Mouse (Mus musculus) C2C12 (cell line): Measurements from ENCODE around the gene Timp4. TPM values are rescaled to one million over a fixed set of nuclear protein-coding genes. Genes with fewer than 3 reads are reported as not detected.

Source experiments
- H3K27me3 ChIP-seq: one replicate; pipeline ENCODE4 v1.6.1; 2011; ENCODE audit not compliant: control insufficient read depth, insufficient read depth, insufficient read length
- H3K36me3 ChIP-seq: one replicate; pipeline ENCODE4 v1.6.1; 2011; ENCODE audit not compliant: control insufficient read depth, insufficient read depth
- H3K4me3 ChIP-seq: one replicate; pipeline ENCODE4 v1.5.1; 2011; ENCODE audit warnings: mild to moderate bottlenecking, control low read depth; ENCODE audit not compliant: poor library complexity, insufficient read depth, severe bottlenecking
- H3K79me2 ChIP-seq: one replicate; pipeline ENCODE4 v1.6.1; 2011; ENCODE audit not compliant: control insufficient read depth, insufficient read depth
- H3K79me3 ChIP-seq: one replicate; pipeline ENCODE4 v1.6.1; 2011; ENCODE audit warnings: low read depth, control low read depth
- H3ac ChIP-seq: one replicate; pipeline ENCODE3; 2011; ENCODE audit warnings: low read depth; ENCODE audit not compliant: control insufficient read depth, insufficient read length
- CEBPB ChIP-seq: IDR thresholded peaks from one replicate; pipeline ENCODE4 v1.6.1; 2011; ENCODE audit warnings: low read depth, mild to moderate bottlenecking, control low read depth, moderate library complexity
- CTCF ChIP-seq: IDR thresholded peaks from one replicate; pipeline ENCODE4 v1.5.1; 2011; ENCODE audit not compliant: control insufficient read depth, insufficient read depth, insufficient read length
- FOSL1 ChIP-seq: IDR thresholded peaks from one replicate; pipeline ENCODE4 v1.8.0; 2011; ENCODE audit warnings: mild to moderate bottlenecking, low read length; ENCODE audit not compliant: poor library complexity, insufficient read depth, severe bottlenecking
- MAX ChIP-seq: IDR thresholded peaks from one replicate; pipeline ENCODE4 v1.6.1; 2011; ENCODE audit warnings: mild to moderate bottlenecking, control low read depth
- MYOD1 ChIP-seq: IDR thresholded peaks from one replicate; pipeline ENCODE4 v1.6.1; 2011; ENCODE audit warnings: low read depth; ENCODE audit not compliant: control insufficient read depth, insufficient read length
- MYOG ChIP-seq: IDR thresholded peaks from one replicate; pipeline ENCODE4 v1.6.1; 2011; ENCODE audit not compliant: control insufficient read depth, insufficient read length; ENCODE audit errors: extremely low read depth
- USF1 ChIP-seq: IDR thresholded peaks from one replicate; pipeline ENCODE4 v1.6.1; 2011; ENCODE audit warnings: low read depth, mild to moderate bottlenecking, control low read depth, moderate library complexity
- polyA plus RNA-seq: library from polyadenylated mRNA; unstranded; fragments of >200 nt; fragmentation: generic; extraction: Trizol; gene quantifications from one replicate; pipeline ENCODE4 v1.2.1, GENCODE M21; 2012; ENCODE audit warnings: missing spikeins

Timp4 gene
- polyA plus RNA-seq, 1 experiment: 0.01 TPM

DNA sequence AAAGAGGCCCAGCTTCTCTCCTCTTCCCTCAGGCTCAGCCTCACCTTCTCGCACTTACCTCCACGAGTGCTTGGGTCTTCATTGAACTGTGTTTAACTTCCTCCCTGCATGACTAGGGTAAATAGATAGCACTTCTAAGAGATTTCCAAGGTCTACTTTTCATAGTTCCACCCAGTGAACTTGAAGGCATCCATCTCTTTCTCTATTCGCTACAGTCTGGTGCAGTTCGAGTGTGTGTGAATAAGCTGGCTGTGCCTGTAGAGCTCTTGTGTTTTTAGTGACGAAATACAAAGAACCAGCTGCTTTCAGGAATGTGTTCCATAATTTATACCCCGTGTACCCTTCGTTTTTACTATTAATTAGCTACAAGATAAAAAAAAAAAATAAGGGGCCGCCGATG lies 22.7 kb upstream of the Timp4 start:
- Histone ChIP-seq H3K36me3 (no peaks in the 10 kb centered on the region), H3K4me3 (no peak overlapping the region)

DNA sequence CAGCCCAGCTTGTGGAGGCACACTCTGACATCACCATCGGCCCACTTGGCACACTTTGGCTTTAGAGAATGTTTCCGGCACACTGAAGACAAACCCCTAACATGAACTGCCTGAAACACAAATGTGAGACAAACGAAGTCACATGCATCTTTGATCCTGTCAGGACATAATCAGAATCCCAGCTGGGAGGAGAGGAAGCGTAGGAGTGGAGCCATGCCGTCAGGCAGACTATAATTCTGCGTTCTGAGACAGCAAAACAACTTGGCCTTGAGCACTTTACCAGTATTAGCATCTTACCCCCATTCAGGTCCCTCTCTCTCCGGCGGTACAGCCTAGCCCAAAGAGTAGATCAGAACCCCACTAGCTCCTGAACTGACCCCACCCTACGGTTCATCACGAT lies 21.3 kb upstream of the Timp4 start:
- H3ac ChIP-seq: no peak overlapping the region
- H3K36me3 ChIP-seq: no peaks in the 10 kb centered on the region
- no peaks in the 10 kb centered on the region for H3K27me3 ChIP-seq
- no peaks in the 10 kb centered on the region for H3K79me2 ChIP-seq
- H3K4me3 ChIP-seq: no peak overlapping the region
- H3K79me3 ChIP-seq: no peaks in the 10 kb centered on the region
- TF ChIP-seq MYOD1 (no peak), MYOG (no peak), CTCF (no peak), MAX (no peak), FOSL1 (no peak), USF1 (no peak), CEBPB (no peak)

More for the DNA sequence above, 22.7 kb upstream of the Timp4 start:
- no peaks in the 10 kb centered on the region for H3K79me3 ChIP-seq
- no peak overlapping the region for H3ac ChIP-seq
- no peaks in the 10 kb centered on the region for H3K27me3 ChIP-seq
- TF ChIP-seq USF1 (no peak), MYOD1 (no peak), MAX (no peak), FOSL1 (no peak), CTCF (no peak)
- H3K79me2 ChIP-seq: no peaks in the 10 kb centered on the region

DNA sequence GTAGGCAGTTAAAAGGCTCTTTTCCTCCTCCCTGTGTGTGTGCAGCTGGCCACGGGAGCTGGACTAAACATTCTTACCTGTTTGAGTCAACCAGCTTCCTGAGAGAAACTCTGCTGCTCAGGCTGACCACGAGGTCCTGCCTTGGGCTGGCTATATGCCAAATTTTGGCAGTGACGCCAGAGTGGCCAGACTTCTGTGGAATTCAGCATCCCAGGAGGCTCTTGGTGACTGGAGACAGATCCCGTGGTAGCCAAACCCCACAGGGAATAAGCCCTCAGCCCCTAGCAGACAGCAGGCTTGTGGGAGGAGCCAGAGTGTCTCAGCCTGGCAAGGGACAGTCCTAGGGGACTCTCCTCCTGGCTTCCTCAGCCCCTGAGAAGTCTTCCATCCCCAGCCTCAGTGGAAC lies 19.9 kb upstream of the Timp4 start:
- Histone ChIP-seq H3K36me3 (no peaks in the 10 kb centered on the region), H3K4me3 (no peak overlapping the region), H3K27me3 (no peaks in the 10 kb centered on the region), H3ac (peak overlapping the region; percentile 30), H3K79me3 (no peaks in the 10 kb centered on the region), H3K79me2 (no peaks in the 10 kb centered on the region)
- no peak for TF ChIP-seq MYOG
- TF ChIP-seq CEBPB: no peak
- TF ChIP-seq USF1: peak; percentile 18
- no peak for TF ChIP-seq FOSL1
- TF ChIP-seq MAX: peak; percentile 90
- TF ChIP-seq MYOD1: peak; percentile 71
- TF ChIP-seq CTCF: no peak

DNA sequence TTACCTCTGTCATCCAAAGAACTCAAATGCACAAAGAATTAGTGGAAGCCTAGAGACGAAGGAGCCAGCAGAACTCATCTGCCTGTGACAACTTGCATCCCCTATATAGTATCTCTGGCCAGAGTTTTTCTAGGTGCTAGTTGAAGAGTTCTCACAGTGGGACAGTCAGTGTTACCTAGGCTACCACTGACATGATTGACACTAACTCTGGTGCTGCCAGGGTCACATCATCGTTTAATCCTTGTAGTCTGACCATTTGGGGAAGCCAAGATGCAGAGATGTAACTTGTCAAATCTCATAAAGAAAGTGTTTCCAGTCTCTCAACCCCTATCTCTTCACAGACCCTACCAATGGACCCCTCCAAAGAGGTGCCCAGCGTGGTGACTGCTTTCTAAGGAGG lies 19.3 kb upstream of the Timp4 start:
- Histone ChIP-seq H3ac (no peak overlapping the region), H3K4me3 (no peak overlapping the region), H3K27me3 (no peaks in the 10 kb centered on the region), H3K79me2 (no peaks in the 10 kb centered on the region), H3K36me3 (no peaks in the 10 kb centered on the region), H3K79me3 (no peaks in the 10 kb centered on the region)
- TF ChIP-seq MYOG: no peak
- no peak for TF ChIP-seq FOSL1
- TF ChIP-seq CEBPB: no peak
- no peak for TF ChIP-seq USF1
- TF ChIP-seq MAX: no peak
- TF ChIP-seq MYOD1: no peak
- TF ChIP-seq CTCF: no peak

DNA sequence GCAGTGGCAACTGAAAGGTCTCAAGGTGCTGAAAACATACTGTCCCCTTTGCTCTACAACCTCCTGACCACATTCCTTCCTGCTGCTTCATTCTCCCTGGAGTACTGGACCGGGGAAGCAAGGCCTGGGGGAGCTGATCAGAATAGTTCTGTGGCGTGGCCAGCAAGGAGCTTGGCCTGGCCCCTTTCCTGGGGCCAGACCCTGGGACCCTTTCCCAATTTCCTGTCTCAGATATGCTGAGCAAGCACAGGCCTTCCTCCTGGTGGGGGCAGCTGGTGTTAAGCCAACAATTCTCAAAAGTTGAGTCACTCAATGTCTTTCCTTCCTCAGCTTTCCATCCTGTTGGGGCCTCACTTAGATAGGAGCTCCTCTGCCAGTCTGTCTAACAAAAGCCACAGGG lies 18.1 kb upstream of the Timp4 start:
- Histone ChIP-seq H3K79me3 (no peaks in the 10 kb centered on the region), H3K79me2 (no peaks in the 10 kb centered on the region), H3K27me3 (no peaks in the 10 kb centered on the region), H3K4me3 (no peak overlapping the region), H3ac (no peak overlapping the region), H3K36me3 (no peaks in the 10 kb centered on the region)
- TF ChIP-seq FOSL1: no peak
- no peak for TF ChIP-seq MAX
- TF ChIP-seq MYOD1: no peak
- no peak for TF ChIP-seq MYOG
- TF ChIP-seq USF1: no peak
- no peak for TF ChIP-seq CEBPB
- TF ChIP-seq CTCF: no peak

DNA sequence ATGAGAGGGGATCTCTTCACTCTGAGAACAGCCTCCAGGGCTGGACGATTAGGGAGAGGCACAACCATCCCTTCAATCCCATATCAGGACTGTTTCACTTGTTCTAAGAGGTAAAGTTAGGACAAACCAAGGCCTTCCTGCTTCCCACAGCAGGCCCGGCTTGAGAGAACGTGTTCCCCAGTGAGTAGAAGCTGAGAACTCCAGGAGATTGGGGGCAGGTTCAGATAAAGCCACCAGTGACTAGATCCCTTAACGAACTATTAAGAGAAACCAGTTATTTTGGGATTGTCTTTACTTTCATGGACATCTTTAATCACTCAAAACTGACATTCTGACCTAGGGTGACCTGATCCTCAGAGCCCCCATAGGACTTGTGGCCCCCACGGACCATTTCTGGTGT lies 17.6 kb upstream of the Timp4 start:
- Histone ChIP-seq H3K27me3 (no peaks in the 10 kb centered on the region), H3K4me3 (no peak overlapping the region), H3K79me3 (no peaks in the 10 kb centered on the region), H3K79me2 (no peaks in the 10 kb centered on the region), H3ac (no peak overlapping the region), H3K36me3 (no peaks in the 10 kb centered on the region)
- TF ChIP-seq MYOG (no peak), CTCF (no peak), MYOD1 (no peak), USF1 (no peak), CEBPB (no peak), MAX (no peak), FOSL1 (no peak)
